Mouse (Mus musculus) megakaryocyte, embryonic 14.5 days (primary cell): ENCODE data around the gene Mgst2.

Experiments used
- FLI1 ChIP-seq: IDR thresholded peaks from 2 replicates; pipeline ENCODE4 v1.6.1; 2012; ENCODE audit warnings: low read length, inconsistent platforms, mixed read lengths
- GATA1 ChIP-seq: IDR thresholded peaks from 3 replicates; pipeline ENCODE4 v1.6.1; 2012; ENCODE audit warnings: mixed read lengths, low read length, inconsistent platforms, borderline replicate concordance

DNA sequence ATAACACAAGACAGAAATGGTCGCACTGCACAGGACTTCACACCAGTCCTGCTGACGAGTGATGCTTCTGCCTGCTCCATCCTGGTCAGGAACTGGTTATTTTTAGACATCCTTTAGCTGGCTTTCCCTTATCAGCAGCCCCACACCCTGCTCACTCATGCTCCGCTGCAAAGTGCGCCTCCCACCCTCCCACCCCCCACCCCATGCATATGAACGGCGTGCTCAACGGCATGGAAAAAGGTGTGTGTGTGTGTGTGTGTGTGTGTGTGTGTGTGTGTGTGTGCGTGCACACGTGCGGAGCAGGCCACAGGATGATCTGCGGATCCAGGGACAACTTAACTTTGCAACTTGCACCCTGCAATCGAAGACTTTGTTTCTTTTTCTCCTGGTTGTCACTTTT lies 68.3 kb downstream of the Mgst2 start:
- peak; percentile 64; the same call in 1 of the 3 replicates for TF ChIP-seq GATA1
- TF ChIP-seq FLI1, result no peak
